Mouse (Mus musculus) induced T-regulatory cell, adult 2 months (primary cell): ENCODE measurements around the gene Tbxa2r.

Experiments
- DNase-seq: peaks from one replicate; pipeline ENCODE4 v3.0.0-alpha.2; 2012; ENCODE audit warnings: low read depth

The Tbxa2r gene

GRCm38 (mm10) chr10:81344421-81345161, 16.1 kb downstream of the Tbxa2r start:
- DNase-seq = peak; percentile 67

GRCm38 (mm10) chr10:81345162-81345534, 16.6 kb downstream of the Tbxa2r start:
- DNase-seq = no peak

- DNase-seq = peak; percentile 68
Measured at GRCm38 (mm10) chr10:81346453-81347067, 18.0 kb downstream of the Tbxa2r start.

GRCm38 (mm10) chr10:81349146-81349545, 20.6 kb downstream of the Tbxa2r start:
- DNase-seq = peak; percentile 69

- no peak for DNase-seq
Measured at GRCm38 (mm10) chr10:81349961-81350350, 21.4 kb downstream of the Tbxa2r start.

GRCm38 (mm10) chr10:81350351-81351063, 22.0 kb downstream of the Tbxa2r start, which contains the start of gene Hmg20b:
Gene Hmg20b, minus strand, starts transcription at chr10:81350480.
- DNase-seq = peak; percentile 99

GRCm38 (mm10) chr10:81351678-81352291, 23.3 kb downstream of the Tbxa2r start:
- peak; percentile 91 for DNase-seq

- no peak for DNase-seq
Measured at GRCm38 (mm10) chr10:81354738-81355477, 26.4 kb downstream of the Tbxa2r start.

GRCm38 (mm10) chr10:81355533-81355932, 27.0 kb downstream of the Tbxa2r start:
- DNase-seq = no peak

- no peak for DNase-seq
Measured at GRCm38 (mm10) chr10:81356352-81356990, 27.9 kb downstream of the Tbxa2r start.

- peak; percentile 94 for DNase-seq
Measured at GRCm38 (mm10) chr10:81356991-81357844, 28.7 kb downstream of the Tbxa2r start, which contains the start of gene Mfsd12. Gene Mfsd12, plus strand, starts transcription at chr10:81357491.

- no peak for DNase-seq
Measured at GRCm38 (mm10) chr10:81358209-81358608, 29.7 kb downstream of the Tbxa2r start.

- DNase-seq = no peak
Measured at GRCm38 (mm10) chr10:81358841-81359240, 30.3 kb downstream of the Tbxa2r start.

GRCm38 (mm10) chr10:81360721-81361120, 32.2 kb downstream of the Tbxa2r start:
- DNase-seq = no peak

- DNase-seq = no peak
Measured at GRCm38 (mm10) chr10:81362336-81362949, 33.9 kb downstream of the Tbxa2r start.

- no peak for DNase-seq
Measured at GRCm38 (mm10) chr10:81363436-81364346, 35.2 kb downstream of the Tbxa2r start.

- DNase-seq = no peak
Measured at GRCm38 (mm10) chr10:81364666-81365065, 36.1 kb downstream of the Tbxa2r start.

GRCm38 (mm10) chr10:81365073-81365472, 36.5 kb downstream of the Tbxa2r start:
- DNase-seq = no peak
